Mouse (Mus musculus) embryonic facial prominence, embryonic 15.5 days (tissue): ENCODE results near the gene Ctnnd1. TPM values are rescaled to one million over a fixed set of nuclear protein-coding genes. Genes with fewer than 3 reads are reported as not detected.

ENCODE experiments used
- ATAC-seq: fragments of 200-750 bp; cut with Nextera tagmentation; 2 replicates; pipeline ENCODE4 v1.8.0; 2017; ENCODE audit warnings: low read depth, moderate TSS enrichment; ENCODE audit not compliant: insufficient number of reproducible peaks, low FRiP score, low TSS enrichment
- H3K27ac ChIP-seq: fragments of 300-500 bp; sonication (generic); replicated peaks from 2 replicates; pipeline ENCODE4 v1.5.1; 2015; ENCODE audit warnings: mild to moderate bottlenecking, inconsistent platforms
- H3K27me3 ChIP-seq: fragments of 300-500 bp; sonication (generic); 2 replicates; pipeline ENCODE4 v1.6.1; 2015; ENCODE audit warnings: inconsistent platforms
- H3K36me3 ChIP-seq: fragments of 300-500 bp; sonication (generic); 2 replicates; pipeline ENCODE4 v1.6.1; 2015; ENCODE audit warnings: mild to moderate bottlenecking, inconsistent platforms
- H3K4me1 ChIP-seq: fragments of 300-500 bp; sonication (generic); 2 replicates; pipeline ENCODE4 v1.6.1; 2015; ENCODE audit warnings: inconsistent platforms
- H3K4me2 ChIP-seq: fragments of 300-500 bp; sonication (generic); replicated peaks from 2 replicates; pipeline ENCODE4 v1.6.1; 2015; ENCODE audit warnings: mild to moderate bottlenecking, inconsistent platforms
- H3K4me3 ChIP-seq: fragments of 300-500 bp; sonication (generic); replicated peaks from 2 replicates; pipeline ENCODE4 v1.5.1; 2015; ENCODE audit warnings: mild to moderate bottlenecking, inconsistent platforms
- H3K9ac ChIP-seq: fragments of 300-500 bp; sonication (generic); 2 replicates; pipeline ENCODE4 v1.6.1; 2015; ENCODE audit warnings: inconsistent platforms
- H3K9me3 ChIP-seq: fragments of 300-500 bp; sonication (generic); replicated peaks from 2 replicates; pipeline ENCODE4 v1.6.1; 2016; ENCODE audit warnings: inconsistent platforms
- WGBS: fragments of 180-500 bp; shearing (Covaris S2); methylation state at CpG from one replicate; pipeline ENCODE4 v1.1.7; 2015; 5-methylcytosine and 5-hydroxymethylcytosine counted together
- polyA plus RNA-seq: library from polyadenylated mRNA; unstranded; fragments of >200 nt; fragmentation: Nextera tagmentation; extraction: Ambion mirVana; gene quantifications from 2 replicates; pipeline ENCODE4 v1.2.1, GENCODE M21; 2015

The Ctnnd1 gene
- polyA plus RNA-seq, 1 experiment from 2014 or later: 49.9 TPM

DNA sequence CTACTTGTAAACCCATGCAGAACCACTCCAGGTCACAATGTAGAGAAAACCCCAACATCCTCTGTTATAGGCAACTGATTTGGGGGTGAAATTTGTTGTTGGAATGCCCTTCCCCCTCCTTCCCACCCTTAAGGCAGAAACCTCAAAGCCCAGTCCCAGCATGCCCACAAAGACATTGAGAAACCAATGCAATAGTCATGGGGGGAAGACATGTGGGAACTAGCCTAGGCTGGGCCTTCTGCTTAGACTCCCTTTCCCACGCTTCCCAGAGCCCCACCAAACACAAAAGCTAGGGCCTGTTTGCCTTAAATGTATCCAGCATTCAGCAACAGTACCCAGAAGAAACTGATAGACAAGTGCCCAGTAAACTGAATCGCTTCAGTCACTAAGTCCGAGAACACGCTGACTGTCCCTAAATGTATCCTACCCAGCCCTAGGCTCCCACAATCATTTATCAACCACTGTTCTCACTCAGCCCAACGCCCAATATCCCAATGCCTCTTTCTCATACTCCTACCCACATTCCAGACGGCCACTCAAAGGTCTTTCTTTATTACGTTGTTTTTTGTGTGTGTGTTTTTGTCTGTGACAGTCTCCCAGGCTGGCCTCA lies 24.1 kb downstream of the Ctnnd1 start:
- WGBS: 71% methylated on average over 7 of the region's 7 CpGs

DNA sequence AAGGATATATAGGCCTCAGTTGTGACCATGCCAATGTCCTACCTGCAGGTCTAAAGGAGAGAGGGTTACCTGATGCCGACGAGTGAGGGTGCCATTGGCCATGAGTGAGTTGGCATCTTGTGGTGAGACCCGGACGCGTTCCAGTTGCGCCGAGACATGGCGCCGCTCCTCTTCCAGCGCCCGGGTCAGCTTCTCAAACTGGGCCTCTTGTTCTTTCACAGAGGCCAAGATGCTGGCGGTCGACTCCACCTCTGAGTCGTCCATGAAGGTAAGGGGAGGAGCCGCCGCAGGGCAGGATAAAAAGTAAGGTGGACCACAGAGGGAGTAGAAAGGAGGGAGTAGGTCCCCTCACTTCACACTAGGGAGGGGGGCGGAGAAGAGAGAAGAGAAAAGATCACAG lies 26.4 kb downstream of the Ctnnd1 start:
- WGBS: 89% methylated on average over 17 of the region's 17 CpGs
- no peaks in the 10 kb centered on the region for H3K27me3 ChIP-seq

More for the DNA sequence above, 24.1 kb downstream of the Ctnnd1 start:
- H3K27me3 ChIP-seq: no peaks in the 10 kb centered on the region
- ATAC-seq: no peak
- H3K4me2 ChIP-seq: no peak overlapping the region
- peaks cover 11% of the 10 kb centered on the region for H3K4me1 ChIP-seq
- no peaks in the 10 kb centered on the region for H3K9me3 ChIP-seq
- peak overlapping the region; percentile 65 for H3K27ac ChIP-seq
- H3K4me3 ChIP-seq: no peak overlapping the region
- no peak overlapping the region for H3K9ac ChIP-seq
- H3K36me3 ChIP-seq: 0 out of 2 replicates have a peak, but pooled peaks cover 3% of the 10 kb centered on the region

DNA sequence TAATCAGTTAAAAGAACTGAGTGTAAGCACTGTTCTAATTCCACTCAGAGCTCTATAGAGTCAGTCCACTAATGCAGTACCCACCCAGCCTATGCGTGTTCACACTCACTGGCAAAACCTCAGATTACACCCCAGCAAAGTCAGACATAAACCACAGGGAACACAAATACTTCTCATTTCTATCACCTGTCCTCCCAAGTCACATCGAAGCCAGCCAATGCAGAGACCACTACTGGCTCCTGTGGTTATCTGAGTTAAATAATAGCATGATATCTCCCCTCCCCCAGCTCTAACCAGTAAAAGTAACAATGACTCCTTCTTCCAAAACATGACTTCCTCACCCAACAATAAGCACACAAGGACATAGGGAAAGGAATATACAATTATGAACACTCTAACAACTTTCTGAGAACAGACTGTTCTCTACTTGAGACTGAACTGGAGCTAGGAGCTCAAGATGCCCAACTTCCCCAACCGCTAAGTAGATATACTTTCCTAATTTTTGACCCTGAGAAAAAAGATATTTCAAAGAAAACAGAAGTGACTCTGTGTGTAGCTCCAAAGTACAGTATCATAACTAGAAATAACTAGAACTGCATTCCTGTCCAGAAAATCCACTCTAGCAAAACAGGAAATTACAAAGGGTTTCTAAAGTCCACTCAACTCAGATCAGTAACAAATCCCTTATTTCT lies 27.0 kb downstream of the Ctnnd1 start:
- 81% methylated on average over 3 of the region's 3 CpGs for WGBS

More for the DNA sequence above, 26.4 kb downstream of the Ctnnd1 start:
- Histone ChIP-seq H3K27ac (no peak overlapping the region), H3K4me2 (no peak overlapping the region), H3K4me1 (peaks cover 11% of the 10 kb centered on the region), H3K9me3 (no peaks in the 10 kb centered on the region), H3K36me3 (peaks cover 19% of the 10 kb centered on the region), H3K4me3 (no peak overlapping the region), H3K9ac (no peak overlapping the region)
- no peak for ATAC-seq

DNA sequence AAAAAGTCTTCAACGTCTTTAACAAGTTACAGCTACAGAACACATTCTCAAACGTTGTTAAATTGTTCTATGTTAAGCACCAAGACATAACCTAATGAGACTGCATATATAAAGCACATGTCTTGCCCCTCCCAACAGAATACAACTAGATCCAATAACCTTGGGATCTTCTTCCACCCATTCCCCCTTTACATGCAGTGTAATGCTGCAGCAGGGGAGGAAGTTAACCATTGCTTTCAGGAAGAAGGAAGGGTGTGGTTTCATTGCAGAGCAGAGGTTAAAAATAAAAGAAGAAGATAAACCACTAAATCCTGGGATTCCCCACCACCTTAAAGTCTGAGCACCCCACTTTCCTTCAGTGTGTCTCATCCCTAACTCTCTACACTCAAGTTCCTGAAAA lies 27.9 kb downstream of the Ctnnd1 start:
- Histone ChIP-seq H3K27ac (no peak overlapping the region; the same call in 1 of the 2 replicates), H3K4me3 (no peak overlapping the region), H3K9me3 (no peaks in the 10 kb centered on the region), H3K9ac (no peak overlapping the region), H3K4me1 (peaks cover 11% of the 10 kb centered on the region), H3K36me3 (peaks cover 25% of the 10 kb centered on the region), H3K27me3 (no peaks in the 10 kb centered on the region), H3K4me2 (no peak overlapping the region)
- WGBS: 63% methylated on average over 2 of the region's 2 CpGs
- ATAC-seq: no peak

More for the DNA sequence above, 27.0 kb downstream of the Ctnnd1 start:
- no peak overlapping the region for H3K4me2 ChIP-seq
- H3K9ac ChIP-seq: no peak overlapping the region
- no peaks in the 10 kb centered on the region for H3K27me3 ChIP-seq
- H3K4me1 ChIP-seq: peaks cover 11% of the 10 kb centered on the region
- no peaks in the 10 kb centered on the region for H3K9me3 ChIP-seq
- peaks cover 25% of the 10 kb centered on the region for H3K36me3 ChIP-seq
- no peak overlapping the region for H3K4me3 ChIP-seq
- no peak for ATAC-seq
- H3K27ac ChIP-seq: no peak overlapping the region

DNA sequence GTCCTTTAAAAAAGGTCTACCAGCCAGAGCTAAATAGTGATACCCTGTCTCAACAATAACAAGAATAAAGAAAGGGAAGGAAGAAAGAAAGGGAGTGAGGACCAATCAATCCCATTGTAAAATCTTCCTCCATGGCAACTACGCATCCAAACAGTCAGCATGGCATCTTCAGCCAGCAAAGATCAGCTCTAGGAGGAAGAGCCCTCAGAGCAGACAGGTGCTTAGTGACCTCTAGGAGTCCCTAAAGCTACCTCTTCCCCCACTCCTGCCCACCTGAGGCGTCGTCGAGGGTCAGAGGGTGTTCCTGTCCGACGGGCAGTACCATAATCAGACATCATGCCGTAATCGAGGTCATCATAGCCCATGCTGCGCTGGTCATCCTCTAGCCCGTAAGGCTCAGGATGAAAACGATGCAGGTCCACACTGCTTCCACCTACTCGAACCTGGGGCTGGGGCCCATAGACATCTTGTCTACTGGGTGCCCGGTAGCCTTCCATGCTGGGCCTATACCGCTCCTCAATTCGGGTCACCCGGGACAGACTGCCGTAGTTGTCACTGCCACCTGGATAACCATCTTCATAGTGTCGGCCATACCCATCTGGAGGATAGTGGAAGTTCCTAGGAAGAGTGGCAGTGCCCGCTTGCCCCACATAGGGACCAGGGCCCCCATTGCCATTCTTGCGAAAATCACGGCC lies 30.8 kb downstream of the Ctnnd1 start:
- Histone ChIP-seq H3K27me3 (no peaks in the 10 kb centered on the region), H3K36me3 (peaks cover 51% of the 10 kb centered on the region), H3K9me3 (no peaks in the 10 kb centered on the region), H3K4me1 (peaks cover 5% of the 10 kb centered on the region), H3K9ac (no peak overlapping the region), H3K4me2 (no peak overlapping the region), H3K27ac (no peak overlapping the region), H3K4me3 (no peak overlapping the region)
- ATAC-seq: no peak
- WGBS: 95% methylated on average over 21 of the region's 21 CpGs

DNA sequence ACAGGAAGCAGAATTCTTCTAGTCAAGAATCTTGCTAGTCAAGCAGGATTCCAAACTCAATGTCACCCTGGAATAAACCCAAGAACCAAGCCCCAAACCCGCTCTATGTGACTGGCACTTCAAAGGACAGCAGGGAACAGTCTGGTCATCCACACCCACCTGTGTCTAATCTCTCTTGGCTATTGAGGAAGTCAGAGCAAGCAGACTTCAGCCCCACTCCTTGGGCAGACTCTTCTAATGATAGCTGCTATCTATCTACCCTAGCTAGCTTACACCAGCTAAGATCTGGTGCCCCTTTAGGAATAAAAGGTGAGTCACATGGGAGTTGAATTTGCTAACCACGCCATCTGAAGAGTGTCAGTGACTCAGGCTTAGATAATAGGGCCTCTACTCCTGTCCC lies 31.7 kb downstream of the Ctnnd1 start:
- H3K27me3 ChIP-seq: no peaks in the 10 kb centered on the region
- H3K9ac ChIP-seq: no peak overlapping the region
- no peaks in the 10 kb centered on the region for H3K9me3 ChIP-seq
- H3K27ac ChIP-seq: no peak overlapping the region
- no peak overlapping the region for H3K4me2 ChIP-seq
- no peak for ATAC-seq
- peaks cover 5% of the 10 kb centered on the region for H3K4me1 ChIP-seq
- peaks cover 59% of the 10 kb centered on the region for H3K36me3 ChIP-seq
- whole genome bisulfite sequencing: 77% methylated on average over 2 of the region's 2 CpGs
- no peak overlapping the region for H3K4me3 ChIP-seq

DNA sequence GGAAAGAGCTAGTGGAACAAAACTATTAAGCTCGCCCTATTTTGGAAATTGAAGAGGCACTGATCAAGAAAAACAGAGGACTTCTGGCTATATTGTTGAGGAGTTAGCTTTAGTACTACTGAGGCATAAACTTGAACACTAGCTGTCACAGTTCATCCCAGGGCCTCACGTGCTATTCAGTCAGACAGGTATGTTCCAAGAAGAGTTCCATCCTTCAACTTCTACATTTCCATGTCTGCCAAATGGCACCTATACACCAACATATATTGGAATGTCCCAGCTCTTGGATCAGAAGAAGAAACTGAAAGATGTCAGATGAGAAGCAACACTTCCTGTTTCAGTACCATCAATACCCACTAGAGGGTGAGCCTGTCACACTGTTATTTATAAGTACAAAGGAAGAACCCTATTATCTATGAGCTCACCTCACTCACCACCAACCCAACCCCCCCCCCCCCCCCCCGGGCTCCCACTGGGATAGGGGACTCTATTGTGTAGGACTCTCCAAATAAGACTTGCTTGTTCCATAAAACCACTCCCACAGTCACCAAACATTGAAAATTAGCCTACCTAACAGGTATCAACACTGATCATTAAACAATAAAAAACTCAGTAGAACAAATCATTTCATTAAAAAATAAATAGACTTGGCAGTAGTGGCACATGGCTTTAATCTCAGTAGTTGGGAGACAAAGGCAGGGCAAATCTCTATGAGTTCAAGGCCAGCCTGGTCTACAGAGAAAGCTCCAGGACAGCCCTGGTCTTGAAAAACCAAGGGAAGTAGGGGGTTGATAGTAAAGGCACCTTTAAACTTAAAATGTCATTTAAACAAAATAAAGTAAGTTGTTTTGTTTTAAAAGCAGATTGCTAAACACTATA lies 32.7 kb downstream of the Ctnnd1 start:
- 64% methylated on average over 3 of the region's 3 CpGs for WGBS
- no peaks in the 10 kb centered on the region for H3K9me3 ChIP-seq
- no peak overlapping the region for H3K4me3 ChIP-seq
- H3K4me2 ChIP-seq: no peak overlapping the region
- H3K36me3 ChIP-seq: peaks cover 65% of the 10 kb centered on the region
- no peaks in the 10 kb centered on the region for H3K27me3 ChIP-seq
- 0 out of 2 replicates have a peak, but pooled peaks have one; percentile 57 for ATAC-seq
- H3K27ac ChIP-seq: no peak overlapping the region
- no peak overlapping the region for H3K9ac ChIP-seq
- no peaks in the 10 kb centered on the region for H3K4me1 ChIP-seq

DNA sequence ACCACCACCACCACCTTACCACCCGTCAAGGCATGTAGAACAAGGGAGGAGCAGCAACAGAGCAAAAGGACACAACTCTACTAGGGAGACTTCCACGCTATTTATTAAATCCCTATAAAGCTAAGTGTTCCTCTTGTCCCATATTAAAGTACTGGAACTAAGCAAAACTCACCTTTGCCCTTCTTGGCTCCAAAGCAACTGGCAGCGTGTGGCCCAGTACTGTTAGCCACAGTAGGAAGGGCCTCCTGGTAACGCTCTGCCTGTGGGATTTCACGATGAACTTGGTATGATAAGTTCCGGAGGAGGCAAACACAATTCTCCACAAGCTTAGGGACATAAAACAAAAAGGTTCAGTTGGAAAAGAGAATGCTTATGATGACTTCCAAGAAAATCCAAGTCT lies 37.8 kb downstream of the Ctnnd1 start:
- WGBS: 96% methylated on average over 6 of the region's 6 CpGs

DNA sequence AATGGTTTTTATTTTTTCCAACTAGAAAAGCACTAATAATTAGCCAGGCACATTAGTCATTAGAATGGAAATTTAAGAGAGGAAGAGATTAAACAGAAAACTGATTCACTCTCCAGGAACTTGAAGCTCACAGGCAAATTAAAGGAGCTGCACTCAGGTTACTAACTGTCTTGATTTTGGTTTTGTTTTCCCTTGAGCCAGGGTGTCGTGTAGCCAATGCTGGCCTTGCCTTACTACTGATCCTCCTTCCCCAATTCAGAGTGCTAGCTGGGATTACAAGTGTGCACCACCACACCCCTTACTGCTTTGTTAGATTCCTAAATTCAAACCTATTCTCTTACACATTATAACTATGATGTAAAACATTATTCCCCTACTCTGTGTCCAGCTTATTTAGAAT lies 42.7 kb downstream of the Ctnnd1 start:
- no peak overlapping the region for H3K27ac ChIP-seq
- WGBS: 72% methylated on average over 1 of the region's 1 CpGs
- no peak for ATAC-seq
- no peaks in the 10 kb centered on the region for H3K4me1 ChIP-seq
- H3K27me3 ChIP-seq: no peaks in the 10 kb centered on the region
- no peaks in the 10 kb centered on the region for H3K9me3 ChIP-seq
- H3K36me3 ChIP-seq: peaks cover 78% of the 10 kb centered on the region
- no peak overlapping the region for H3K4me3 ChIP-seq
- no peak overlapping the region for H3K4me2 ChIP-seq
- no peak overlapping the region for H3K9ac ChIP-seq

More for the DNA sequence above, 37.8 kb downstream of the Ctnnd1 start:
- Histone ChIP-seq H3K4me3 (no peak overlapping the region), H3K36me3 (peaks cover 90% of the 10 kb centered on the region), H3K4me1 (no peaks in the 10 kb centered on the region), H3K27ac (no peak overlapping the region), H3K9ac (no peak overlapping the region), H3K4me2 (no peak overlapping the region), H3K9me3 (no peaks in the 10 kb centered on the region), H3K27me3 (no peaks in the 10 kb centered on the region)
- no peak for ATAC-seq

DNA sequence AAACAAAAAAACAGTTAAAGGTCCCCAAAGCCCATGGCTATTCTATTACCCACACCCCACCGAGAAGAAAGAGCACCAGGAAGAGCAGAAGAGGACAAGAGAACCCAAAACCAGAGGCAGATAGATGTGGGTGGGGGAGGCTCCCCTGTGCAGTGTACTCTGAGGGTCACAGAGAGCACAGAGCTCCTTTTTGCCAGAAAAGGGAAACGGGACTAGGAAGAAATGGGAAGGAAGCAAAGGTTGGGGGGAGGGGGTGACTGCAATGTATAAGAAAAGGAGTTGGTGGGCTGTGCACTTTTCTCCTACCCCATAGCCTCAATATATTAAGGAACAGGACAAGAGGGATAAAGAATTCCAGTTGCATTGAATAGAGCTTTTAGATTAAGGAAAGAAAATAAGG lies 49.6 kb downstream of the Ctnnd1 start:
- Histone ChIP-seq H3K9me3 (no peaks in the 10 kb centered on the region), H3K27me3 (no peaks in the 10 kb centered on the region), H3K9ac (no peak overlapping the region), H3K4me2 (no peak overlapping the region), H3K4me1 (no peaks in the 10 kb centered on the region), H3K4me3 (no peak overlapping the region), H3K36me3 (peaks cover 64% of the 10 kb centered on the region), H3K27ac (no peak overlapping the region)
- ATAC-seq: no peak
- WGBS: 67% methylated on average over 2 of the region's 2 CpGs
